Mouse (Mus musculus) limb, embryonic 10.5 days (tissue): ENCODE measurements at regions not wholly inside any gene's neighbourhood (a gene's known extent, or its start where the extent isn't known, plus 50 kb on each side); places are given as distances from the start of the nearest gene placed in this dataset.

Source experiments
- DNase-seq: peaks from one replicate; pipeline ENCODE4 v3.0.0-alpha.2; 2017; ENCODE audit warnings: low spot score
- H3K27ac ChIP-seq: fragments of 300-500 bp; sonication (generic); 2 replicates; pipeline ENCODE4 v1.5.1; 2016; ENCODE audit warnings: mild to moderate bottlenecking
- H3K27me3 ChIP-seq: fragments of 300-500 bp; sonication (generic); 2 replicates; pipeline ENCODE4 v1.6.1; 2016; ENCODE audit warnings: low read depth, mild to moderate bottlenecking; ENCODE audit not compliant: poor library complexity, severe bottlenecking
- H3K36me3 ChIP-seq: fragments of 300-500 bp; sonication (generic); 2 replicates; pipeline ENCODE4 v1.6.1; 2016; ENCODE audit warnings: mild to moderate bottlenecking, moderate library complexity
- H3K4me1 ChIP-seq: fragments of 300-500 bp; sonication (generic); 2 replicates; pipeline ENCODE4 v1.6.1; 2016
- H3K4me3 ChIP-seq: fragments of 300-500 bp; sonication (generic); 2 replicates; pipeline ENCODE4 v1.5.1; 2016; ENCODE audit warnings: mild to moderate bottlenecking, moderate library complexity
- H3K9me3 ChIP-seq: fragments of 300-500 bp; sonication (generic); replicated peaks from 2 replicates; pipeline ENCODE4 v1.6.1; 2016; ENCODE audit warnings: mild to moderate bottlenecking
- WGBS: fragments of 180-500 bp; shearing (Covaris S2); methylation state at CpG from one replicate; pipeline ENCODE4 v1.1.7; 2016; 5-methylcytosine and 5-hydroxymethylcytosine counted together

- no peak for DNase-seq
- Histone ChIP-seq H3K4me1 (no peaks in the 10 kb centered on the region), H3K27me3 (no peaks in the 10 kb centered on the region), H3K36me3 (no peaks in the 10 kb centered on the region), H3K4me3 (no peak overlapping the region), H3K9me3 (no peaks in the 10 kb centered on the region), H3K27ac (no peak overlapping the region)
- WGBS, result 85% methylated on average over 5 of the region's 5 CpGs
Observed at GRCm38 (mm10) chr16:87295727-87296126, 58.3 kb upstream of the N6amt1 start.

- no peaks in the 10 kb centered on the region for H3K4me1 ChIP-seq
- no peaks in the 10 kb centered on the region for H3K27me3 ChIP-seq
- no peaks in the 10 kb centered on the region for H3K9me3 ChIP-seq
- H3K4me3 ChIP-seq, result no peak overlapping the region
- DNase-seq, result no peak
- no peaks in the 10 kb centered on the region for H3K36me3 ChIP-seq
- 89% methylated on average over 1 of the region's 1 CpGs for WGBS
- H3K27ac ChIP-seq, result no peak overlapping the region
Observed at GRCm38 (mm10) chr16:87292826-87293225, 61.2 kb upstream of the N6amt1 start.

- H3K27me3 ChIP-seq, result no peaks in the 10 kb centered on the region
- no peak overlapping the region for H3K4me3 ChIP-seq
- no peaks in the 10 kb centered on the region for H3K9me3 ChIP-seq
- 94% methylated on average over 2 of the region's 2 CpGs for WGBS
- H3K4me1 ChIP-seq, result no peaks in the 10 kb centered on the region
- H3K27ac ChIP-seq, result no peak overlapping the region
- DNase-seq, result no peak
- H3K36me3 ChIP-seq, result no peaks in the 10 kb centered on the region
Observed at GRCm38 (mm10) chr16:87291716-87292115, 62.3 kb upstream of the N6amt1 start.

- Histone ChIP-seq H3K4me1 (no peaks in the 10 kb centered on the region), H3K27me3 (no peaks in the 10 kb centered on the region), H3K9me3 (no peaks in the 10 kb centered on the region), H3K4me3 (no peak overlapping the region), H3K27ac (no peak overlapping the region), H3K36me3 (no peaks in the 10 kb centered on the region)
- DNase-seq, result no peak
- WGBS, result 53% methylated on average over 2 of the region's 2 CpGs
Observed at GRCm38 (mm10) chr16:87285639-87286038, 68.3 kb upstream of the N6amt1 start.

GRCm38 (mm10) chr16:87284835-87285510, 69.0 kb upstream of the N6amt1 start:
- no peak overlapping the region for H3K27ac ChIP-seq
- no peaks in the 10 kb centered on the region for H3K9me3 ChIP-seq
- DNase-seq, result no peak
- no peaks in the 10 kb centered on the region for H3K27me3 ChIP-seq
- no peaks in the 10 kb centered on the region for H3K36me3 ChIP-seq
- no peaks in the 10 kb centered on the region for H3K4me1 ChIP-seq
- 68% methylated on average over 7 of the region's 7 CpGs for WGBS
- no peak overlapping the region for H3K4me3 ChIP-seq

- DNase-seq, result no peak
- H3K27me3 ChIP-seq, result no peaks in the 10 kb centered on the region
- no peak overlapping the region for H3K4me3 ChIP-seq
- H3K36me3 ChIP-seq, result no peaks in the 10 kb centered on the region
- no peak overlapping the region for H3K27ac ChIP-seq
- H3K9me3 ChIP-seq, result no peaks in the 10 kb centered on the region
- 89% methylated on average over 1 of the region's 1 CpGs for WGBS
- H3K4me1 ChIP-seq, result no peaks in the 10 kb centered on the region
Observed at GRCm38 (mm10) chr16:87278518-87278917, 75.5 kb upstream of the N6amt1 start.

- Histone ChIP-seq H3K9me3 (no peaks in the 10 kb centered on the region), H3K27ac (no peak overlapping the region), H3K4me3 (no peak overlapping the region), H3K27me3 (no peaks in the 10 kb centered on the region), H3K4me1 (no peaks in the 10 kb centered on the region), H3K36me3 (no peaks in the 10 kb centered on the region)
- 92% methylated on average over 5 of the region's 5 CpGs for WGBS
- no peak for DNase-seq
Observed at GRCm38 (mm10) chr16:87272363-87272762, 81.6 kb upstream of the N6amt1 start.

- Histone ChIP-seq H3K4me3 (no peak overlapping the region), H3K9me3 (no peaks in the 10 kb centered on the region), H3K27ac (no peak overlapping the region), H3K4me1 (no peaks in the 10 kb centered on the region), H3K27me3 (no peaks in the 10 kb centered on the region), H3K36me3 (no peaks in the 10 kb centered on the region)
- no peak for DNase-seq
- 87% methylated on average over 9 of the region's 9 CpGs for WGBS
Observed at GRCm38 (mm10) chr16:87267954-87268804, 85.8 kb upstream of the N6amt1 start.

GRCm38 (mm10) chr16:87267517-87267916, 86.5 kb upstream of the N6amt1 start:
- no peak overlapping the region for H3K4me3 ChIP-seq
- H3K4me1 ChIP-seq, result no peaks in the 10 kb centered on the region
- DNase-seq, result no peak
- 89% methylated on average over 4 of the region's 4 CpGs for WGBS
- no peak overlapping the region for H3K27ac ChIP-seq
- no peaks in the 10 kb centered on the region for H3K27me3 ChIP-seq
- no peaks in the 10 kb centered on the region for H3K9me3 ChIP-seq
- H3K36me3 ChIP-seq, result no peaks in the 10 kb centered on the region

GRCm38 (mm10) chr16:87263571-87263970, 90.4 kb upstream of the N6amt1 start:
- no peaks in the 10 kb centered on the region for H3K36me3 ChIP-seq

GRCm38 (mm10) chr16:87263041-87263440, 90.9 kb upstream of the N6amt1 start:
- no peak overlapping the region for H3K4me3 ChIP-seq
- WGBS, result 92% methylated on average over 8 of the region's 8 CpGs
- DNase-seq, result no peak
- H3K9me3 ChIP-seq, result no peaks in the 10 kb centered on the region
- H3K27me3 ChIP-seq, result no peaks in the 10 kb centered on the region
- no peak overlapping the region for H3K27ac ChIP-seq
- no peaks in the 10 kb centered on the region for H3K36me3 ChIP-seq
- H3K4me1 ChIP-seq, result no peaks in the 10 kb centered on the region

More at GRCm38 (mm10) chr16:87263571-87263970, 90.4 kb upstream of the N6amt1 start:
- DNase-seq, result no peak
- WGBS, result 80% methylated on average over 4 of the region's 4 CpGs
- Histone ChIP-seq H3K4me1 (no peaks in the 10 kb centered on the region), H3K9me3 (no peaks in the 10 kb centered on the region), H3K4me3 (no peak overlapping the region), H3K27me3 (no peaks in the 10 kb centered on the region), H3K27ac (no peak overlapping the region)

- H3K36me3 ChIP-seq, result no peaks in the 10 kb centered on the region
- WGBS, result 91% methylated on average over 3 of the region's 3 CpGs
- DNase-seq, result no peak
- H3K27ac ChIP-seq, result no peak overlapping the region
- no peaks in the 10 kb centered on the region for H3K27me3 ChIP-seq
- no peaks in the 10 kb centered on the region for H3K9me3 ChIP-seq
- no peaks in the 10 kb centered on the region for H3K4me1 ChIP-seq
- no peak overlapping the region for H3K4me3 ChIP-seq
Observed at GRCm38 (mm10) chr16:87262497-87262896, 91.5 kb upstream of the N6amt1 start.

GRCm38 (mm10) chr16:87261527-87261926, 92.5 kb upstream of the N6amt1 start:
- Histone ChIP-seq H3K9me3 (no peaks in the 10 kb centered on the region), H3K27me3 (no peaks in the 10 kb centered on the region), H3K4me1 (no peaks in the 10 kb centered on the region), H3K36me3 (no peaks in the 10 kb centered on the region), H3K27ac (no peak overlapping the region), H3K4me3 (no peak overlapping the region)
- WGBS, result 77% methylated on average over 7 of the region's 7 CpGs
- no peak for DNase-seq
